Mouse (Mus musculus) testis, postnatal 10 days (tissue): ENCODE measurements around the gene Wnt10b.
A peak's percentile ranks its signal among the peaks of the same experiment; 100 is the strongest.

Experiments
- DNase-seq: peaks from one replicate; pipeline ENCODE4 v3.0.0; 2021; ENCODE audit warnings: low spot score

Gene Wnt10b

GRCm38 (mm10) chr15:98796803-98797595, 19.0 kb upstream of the Wnt10b start:
- DNase-seq, result no peak

DNA sequence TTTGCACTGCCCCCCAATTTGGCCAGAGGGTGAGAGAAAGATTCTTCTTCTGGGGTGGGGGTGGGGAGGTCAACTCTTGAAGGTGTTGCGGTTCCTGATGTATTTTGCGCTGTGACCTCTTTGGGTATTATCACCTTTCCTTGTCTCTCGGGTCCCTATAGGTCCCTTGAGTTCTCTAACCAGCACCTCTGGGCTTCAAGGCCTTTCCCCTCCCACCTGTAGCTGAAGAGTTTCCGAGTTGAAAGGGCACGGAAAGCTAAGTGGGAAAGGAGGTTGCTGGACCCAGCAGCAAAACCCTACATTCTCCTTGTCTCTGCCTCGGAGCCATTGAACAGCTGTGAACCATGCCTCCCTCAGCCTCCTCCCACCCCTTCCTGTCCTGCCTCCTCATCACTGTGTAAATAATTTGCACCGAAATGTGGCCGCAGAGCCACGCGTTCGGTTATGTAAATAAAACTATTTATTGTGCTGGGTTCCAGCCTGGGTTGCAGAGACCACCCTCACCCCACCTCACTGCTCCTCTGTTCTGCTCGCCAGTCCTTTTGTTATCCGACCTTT, 15.3 kb upstream of the Wnt10b start:
- DNase-seq, result no peak

DNA sequence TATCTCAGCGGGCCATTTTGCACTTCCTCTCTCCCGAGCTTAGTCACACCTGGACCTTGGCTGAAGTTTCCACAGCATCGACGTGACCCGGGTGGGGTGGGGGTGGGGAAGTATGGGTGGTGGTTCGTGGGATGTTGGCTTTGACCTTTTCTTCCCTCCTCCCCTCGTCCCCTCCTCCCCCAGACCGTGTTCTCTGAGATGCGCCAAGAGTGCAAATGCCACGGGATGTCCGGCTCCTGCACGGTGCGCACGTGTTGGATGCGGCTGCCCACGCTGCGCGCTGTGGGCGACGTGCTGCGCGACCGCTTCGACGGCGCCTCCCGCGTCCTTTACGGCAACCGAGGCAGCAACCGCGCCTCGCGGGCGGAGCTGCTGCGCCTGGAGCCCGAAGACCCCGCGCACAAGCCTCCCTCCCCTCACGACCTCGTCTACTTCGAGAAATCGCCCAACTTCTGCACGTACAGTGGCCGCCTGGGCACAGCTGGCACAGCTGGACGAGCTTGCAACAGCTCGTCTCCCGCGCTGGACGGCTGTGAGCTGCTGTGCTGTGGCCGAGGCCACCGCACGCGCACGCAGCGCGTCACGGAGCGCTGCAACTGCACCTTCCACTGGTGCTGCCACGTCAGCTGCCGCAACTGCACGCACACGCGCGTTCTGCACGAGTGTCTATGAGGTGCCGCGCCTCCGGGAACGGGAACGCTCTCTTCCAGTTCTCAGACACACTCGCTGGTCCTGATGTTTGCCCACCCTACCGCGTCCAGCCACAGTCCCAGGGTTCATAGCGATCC, 14.5 kb upstream of the Wnt10b start:
- peak; percentile 43 for DNase-seq

GRCm38 (mm10) chr15:98791771-98792170, 13.8 kb upstream of the Wnt10b start:
- DNase-seq, result peak; percentile 42

DNA sequence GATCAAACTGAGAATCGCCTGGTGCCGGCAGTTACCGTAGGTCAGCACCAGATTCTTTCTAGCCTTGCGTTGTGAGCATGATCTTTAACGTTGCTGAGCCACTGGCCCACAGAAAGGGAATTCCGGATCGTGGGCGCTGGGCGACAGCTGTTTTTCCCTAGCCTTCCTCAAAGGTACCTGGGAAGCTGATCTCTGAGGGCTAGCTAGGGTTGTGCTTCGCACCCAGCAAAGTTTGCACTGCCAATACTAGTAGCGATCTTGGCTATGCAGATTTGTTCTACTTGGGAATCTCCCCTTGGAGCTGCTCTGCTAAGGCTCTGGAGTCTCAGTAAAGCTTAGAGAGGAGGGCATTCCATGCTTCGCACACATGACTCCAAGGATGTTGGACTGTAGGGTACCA, 13.3 kb upstream of the Wnt10b start:
- DNase-seq, result no peak

DNA sequence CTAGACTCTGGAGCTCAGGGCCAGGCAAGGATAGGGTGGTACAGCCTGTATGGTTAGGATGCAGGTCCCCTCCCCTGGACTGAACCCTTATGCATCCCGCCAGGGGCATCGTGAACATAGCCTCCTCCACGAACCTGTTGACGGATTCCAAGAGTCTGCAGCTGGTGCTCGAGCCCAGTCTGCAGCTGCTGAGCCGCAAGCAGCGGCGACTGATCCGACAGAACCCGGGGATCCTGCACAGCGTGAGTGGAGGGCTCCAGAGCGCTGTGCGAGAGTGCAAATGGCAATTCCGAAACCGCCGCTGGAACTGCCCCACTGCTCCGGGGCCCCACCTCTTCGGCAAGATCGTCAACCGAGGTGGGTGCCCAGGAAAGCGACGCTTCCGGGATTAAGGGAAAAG, 12.8 kb upstream of the Wnt10b start:
- no peak for DNase-seq

DNA sequence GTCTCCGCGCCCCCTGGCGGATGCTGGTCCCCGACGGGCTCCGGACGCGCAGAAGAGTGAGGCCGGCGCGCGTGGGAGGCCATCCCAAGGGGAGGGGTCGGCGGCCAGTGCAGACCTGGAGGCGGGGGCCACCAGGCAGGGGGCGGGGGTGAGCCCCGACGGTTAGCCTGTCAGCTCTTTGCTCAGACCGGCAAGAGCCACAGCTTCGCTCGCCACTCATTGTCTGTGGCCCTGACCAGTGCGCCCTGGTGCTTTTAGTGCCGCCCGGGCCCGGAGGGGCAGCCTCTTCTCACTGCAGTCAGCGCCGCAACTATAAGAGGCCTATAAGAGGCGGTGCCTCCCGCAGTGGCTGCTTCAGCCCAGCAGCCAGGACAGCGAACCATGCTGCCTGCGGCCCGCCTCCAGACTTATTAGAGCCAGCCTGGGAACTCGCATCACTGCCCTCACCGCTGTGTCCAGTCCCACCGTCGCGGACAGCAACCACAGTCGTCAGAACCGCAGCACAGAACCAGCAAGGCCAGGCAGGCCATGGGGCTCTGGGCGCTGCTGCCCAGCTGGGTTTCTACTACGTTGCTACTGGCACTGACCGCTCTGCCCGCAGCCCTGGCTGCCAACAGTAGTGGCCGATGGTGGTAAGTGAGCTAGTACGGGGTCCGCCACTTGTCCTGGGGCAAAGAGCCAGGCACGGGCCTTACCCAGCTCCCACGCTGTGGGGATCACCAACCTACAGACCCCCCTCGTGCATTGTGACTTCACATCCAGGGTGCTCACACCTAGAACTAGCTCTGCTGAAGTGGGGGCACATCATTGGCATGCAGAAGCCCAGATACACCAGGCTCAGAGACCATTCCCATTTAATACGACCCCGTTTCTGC, 11.9 kb upstream of the Wnt10b start, which contains the start of gene Wnt1:
Wnt1 (plus strand) TSS at position 197 of the 875 bp plus-strand sequence.
- peak; percentile 85 for DNase-seq

DNA sequence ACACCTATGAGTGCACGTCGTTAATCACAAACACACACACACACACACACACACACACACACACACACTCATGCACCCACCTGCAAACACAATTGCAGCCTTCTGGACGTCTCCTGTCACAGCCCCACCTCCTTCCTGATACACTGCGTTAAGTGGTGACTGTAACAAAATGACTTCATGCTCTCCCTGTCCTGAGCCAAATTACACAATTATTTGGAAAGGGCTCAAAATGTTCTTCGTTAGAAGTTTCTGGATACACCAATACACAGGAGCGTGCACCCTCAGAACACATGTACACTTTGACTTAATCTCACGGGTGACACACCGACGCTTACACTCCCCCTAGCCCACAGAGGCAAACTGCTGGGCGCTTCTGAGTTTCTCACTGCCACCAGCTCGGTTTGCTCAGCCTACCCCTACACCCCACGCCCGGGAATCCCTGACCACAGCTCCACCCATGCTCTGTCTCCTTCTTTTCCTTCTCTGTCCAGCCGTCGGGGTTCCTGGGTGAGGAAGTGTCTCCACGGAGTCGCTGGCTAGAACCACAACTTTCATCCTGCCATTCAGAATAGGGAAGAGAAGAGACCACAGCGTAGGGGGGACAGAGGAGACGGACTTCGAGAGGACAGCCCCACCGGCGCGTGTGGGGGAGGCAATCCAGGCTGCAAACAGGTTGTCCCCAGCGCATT, 11.2 kb upstream of the Wnt10b start:
- DNase-seq, result no peak

DNA sequence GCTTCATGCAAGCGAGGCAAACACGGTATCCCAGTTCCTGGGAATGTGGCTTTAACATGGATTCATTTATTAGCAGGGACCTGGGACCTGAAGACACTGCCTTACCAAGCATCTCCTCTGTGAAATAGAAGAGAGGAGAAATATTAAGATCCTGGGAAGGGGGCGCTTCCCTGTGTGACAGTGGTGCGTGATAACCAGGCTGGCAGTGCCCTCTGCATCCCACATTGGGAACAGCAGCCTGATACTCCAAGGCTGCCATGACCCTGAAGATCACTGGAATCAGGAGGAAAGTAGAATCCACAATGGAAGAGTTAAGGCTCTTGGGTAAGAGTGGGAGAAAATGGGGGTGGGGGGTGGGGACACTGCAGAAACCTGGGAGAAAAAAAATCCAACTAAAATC, 10.0 kb upstream of the Wnt10b start:
- peak; percentile 58 for DNase-seq

DNA sequence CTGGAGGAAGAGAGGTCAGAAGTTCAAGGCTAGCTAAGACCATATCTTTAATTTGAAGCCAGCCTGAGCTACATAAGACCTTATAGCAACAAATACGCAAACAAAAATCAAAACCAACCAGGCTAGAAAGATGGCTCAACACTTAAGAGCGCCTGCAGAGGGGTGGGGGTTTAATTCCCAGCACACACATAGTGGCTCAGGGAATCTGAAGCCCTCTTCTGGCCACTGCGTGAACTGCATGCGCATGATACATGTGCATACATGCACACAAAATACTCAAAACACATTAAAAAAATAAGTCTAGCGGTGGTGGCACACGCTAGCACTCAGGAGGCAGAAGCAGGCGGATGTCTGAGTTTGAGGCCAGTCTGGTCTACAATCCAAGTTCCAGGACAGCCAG, 7.8 kb upstream of the Wnt10b start:
- DNase-seq, result peak; percentile 60

- no peak for DNase-seq
These were observed 3.2 kb upstream of the Wnt10b start for GRCm38 (mm10) chr15:98781166-98781565.

DNA sequence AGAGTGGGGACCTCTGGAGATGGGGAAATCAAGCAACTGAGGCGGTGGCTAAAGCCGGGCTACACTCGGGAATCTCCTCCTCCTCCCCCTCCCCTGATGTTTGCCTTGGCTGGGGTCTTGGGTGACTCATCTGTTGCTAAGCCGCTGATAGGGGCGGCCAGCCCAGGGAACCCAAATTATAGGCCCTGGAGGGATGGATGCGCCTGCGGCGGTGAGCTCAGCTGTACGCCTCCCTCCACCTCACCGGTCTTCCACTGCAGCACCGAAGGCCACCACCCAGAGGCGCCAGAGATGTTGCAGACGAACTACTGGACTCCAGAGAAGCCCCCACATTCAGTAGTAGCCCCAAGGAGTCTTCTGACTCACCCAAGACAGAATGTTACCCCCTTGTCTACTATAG, 2.6 kb upstream of the Wnt10b start:
- DNase-seq, result peak; percentile 79

- no peak for DNase-seq
These were observed 2.1 kb upstream of the Wnt10b start for GRCm38 (mm10) chr15:98780075-98780474.

GRCm38 (mm10) chr15:98778806-98779205, 856 bp upstream of the Wnt10b start:
- DNase-seq, result no peak

GRCm38 (mm10) chr15:98778191-98778770, 331 bp upstream of the Wnt10b start:
- no peak for DNase-seq

- peak; percentile 40 for DNase-seq
These were observed 839 bp downstream of the Wnt10b start for GRCm38 (mm10) chr15:98777005-98777616.

DNA sequence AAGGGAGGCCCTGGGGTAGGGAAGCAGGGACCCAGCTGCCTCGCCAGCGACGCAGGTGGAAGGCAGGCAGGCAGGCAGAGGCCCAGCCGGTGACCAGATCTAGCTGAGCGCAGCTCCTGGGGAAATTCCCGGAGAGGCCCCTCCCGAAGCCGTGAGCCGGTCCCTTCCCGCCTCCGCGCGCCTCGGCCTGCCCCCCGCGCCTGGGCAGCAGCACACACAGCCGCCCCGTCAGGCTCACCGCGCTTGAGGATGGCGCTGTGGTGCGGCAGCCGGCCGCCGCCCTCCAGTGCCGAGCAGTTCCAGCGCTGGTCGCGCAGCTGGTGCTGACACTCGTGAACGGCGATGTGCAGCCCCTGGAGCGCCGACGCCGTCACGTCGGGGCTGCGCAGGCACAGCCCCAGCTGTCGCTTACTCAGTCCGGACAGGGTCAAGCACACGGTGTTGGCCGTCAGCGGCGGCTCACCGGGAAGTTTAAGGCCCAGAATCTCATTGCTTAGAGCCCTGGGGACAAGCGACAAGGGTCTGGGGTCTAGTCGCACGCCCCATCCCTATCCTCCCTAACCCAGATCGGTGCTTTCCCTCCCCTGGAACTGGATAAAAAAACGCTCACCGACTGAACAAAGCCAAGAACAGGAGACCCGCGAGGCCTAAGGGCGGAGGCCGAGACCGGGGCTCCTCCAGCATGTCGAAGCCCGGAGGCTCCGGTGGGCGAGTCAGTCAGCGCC, 1.5 kb downstream of the Wnt10b start:
- peak; percentile 54 for DNase-seq

DNA sequence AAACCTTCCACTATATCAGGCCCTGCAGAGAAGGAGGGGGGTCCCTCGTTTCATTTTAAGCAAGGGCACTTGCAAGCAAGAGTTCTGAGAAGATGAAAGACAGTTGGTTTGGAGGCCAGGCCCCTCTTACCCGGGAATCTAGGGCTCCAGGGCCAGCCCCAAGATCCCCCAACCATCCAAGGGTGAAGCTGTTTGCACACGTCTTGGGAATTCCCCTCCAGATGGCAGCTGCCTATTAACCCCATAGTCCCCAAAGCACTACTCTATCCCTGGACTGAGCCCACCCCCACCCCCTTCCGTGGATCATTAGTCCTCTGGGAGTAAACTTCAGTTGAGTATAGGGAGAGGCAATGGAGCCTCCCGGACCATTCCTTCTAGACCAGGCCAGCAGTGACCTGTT, 2.4 kb downstream of the Wnt10b start:
- no peak for DNase-seq

GRCm38 (mm10) chr15:98774096-98774495, 3.9 kb downstream of the Wnt10b start:
- DNase-seq, result no peak
